In genomic region chr4:119836181-119836580, GRCm38 (mm10) we compare ENCODE assay signal across 21 mouse cellular contexts.
DNase-seq lines count a peak whose midpoint lies in the region; ATAC-seq and TF ChIP-seq lines count a peak whose summit lies in the region.
"Had no signal": no experiment of that assay in that cellular context is flagged by ENCODE, and none has a peak within 500 bp of the region (broad histone marks: within the 10 kb centered on the region; RNA-seq: fewer than 3 reads in every experiment).

No protein-coding gene starts in this region.

- no peaks in the 10 kb centered on the region for H3K36me3 ChIP-seq in heart, embryonic 16.5 days (ENCODE audit: control insufficient read depth, insufficient read depth)
- H3K36me3 ChIP-seq in liver, postnatal 0 days (replicated peaks; ENCODE audit: insufficient read depth, low read length) = no peaks in the 10 kb centered on the region
- H3K36me3 ChIP-seq in liver, embryonic 11.5 days (ENCODE audit: control insufficient read depth, insufficient read depth, low read length) = no peaks in the 10 kb centered on the region
- H3K36me3 ChIP-seq: embryonic facial prominence, embryonic 15.5 days; forebrain, embryonic 10.5 days; heart, embryonic 15.5 days; hindbrain, embryonic 10.5 days had no signal

- H3K27me3 ChIP-seq in heart, embryonic 16.5 days (ENCODE audit: control insufficient read depth, insufficient read depth, low read length) = no peaks in the 10 kb centered on the region
- no peaks in the 10 kb centered on the region for H3K27me3 ChIP-seq in liver, postnatal 0 days (ENCODE audit: insufficient read depth, low read length)
- no peaks in the 10 kb centered on the region; the same call in 1 of the 2 replicates for H3K27me3 ChIP-seq in liver, embryonic 11.5 days (replicated peaks; ENCODE audit: control insufficient read depth, insufficient read depth, low read length)
- H3K27me3 ChIP-seq: embryonic facial prominence, embryonic 15.5 days; heart, embryonic 15.5 days had no signal

- 53% methylated on average over 3 of the region's 3 CpGs for WGBS in heart, embryonic 16.5 days
- WGBS in liver, postnatal 0 days (ENCODE audit: insufficient replicate concordance) = 57% methylated on average over 3 of the region's 3 CpGs
- 60% methylated on average over 3 of the region's 3 CpGs for WGBS in liver, embryonic 11.5 days

- no peak overlapping the region for H3K4me2 ChIP-seq in heart, embryonic 16.5 days (ENCODE audit: low read depth, low read length)
- no peak overlapping the region for H3K4me2 ChIP-seq in liver, postnatal 0 days (ENCODE audit: low read depth, low read length)
- no peak overlapping the region for H3K4me2 ChIP-seq in liver, embryonic 11.5 days
- H3K4me2 ChIP-seq: embryonic facial prominence, embryonic 15.5 days; heart, embryonic 15.5 days; hindbrain, embryonic 14.5 days had no signal

- H3K9ac ChIP-seq in heart, embryonic 16.5 days (ENCODE audit: low read length) = no peak overlapping the region
- H3K9ac ChIP-seq in liver, postnatal 0 days (replicated peaks) = no peak overlapping the region
- no peak overlapping the region for H3K9ac ChIP-seq in liver, embryonic 11.5 days (ENCODE audit: low read depth, low read length)
- H3K9ac ChIP-seq: embryonic facial prominence, embryonic 15.5 days; heart, embryonic 15.5 days; hindbrain, embryonic 14.5 days had no signal

- H3K27ac ChIP-seq in heart, embryonic 16.5 days (ENCODE audit: low read length) = no peak overlapping the region
- H3K27ac ChIP-seq in liver, postnatal 0 days (ENCODE audit: low read depth) = no peak overlapping the region
- no peak overlapping the region for H3K27ac ChIP-seq in liver, embryonic 11.5 days (ENCODE audit: low read depth, low read length)
- H3K27ac ChIP-seq: embryonic facial prominence, embryonic 15.5 days; forebrain, embryonic 10.5 days; gastrocnemius, adult 2 months; heart, embryonic 15.5 days; hindbrain, embryonic 10.5 days; hindbrain, embryonic 14.5 days had no signal

- DNase-seq in heart, adult 11 months = peak; percentile 82
- DNase-seq in heart, postnatal 25 days (ENCODE audit: low spot score) = no peak
- no peak for DNase-seq in heart, postnatal 36 days
- DNase-seq in liver, postnatal 0 days = no peak
- DNase-seq in liver, embryonic 11.5 days (ENCODE audit: low spot score) = no peak
- peak; percentile 13 for DNase-seq in 3T3-L1 (ENCODE audit: low read depth, low spot score)
- DNase-seq: adrenal gland, postnatal 10 days; cerebellum, adult 11 months; cerebellum, adult 8-10 months; cerebellum, postnatal 14 days; embryo, embryonic 11 days; gastrocnemius, adult 2 months; gastrocnemius, postnatal 25 days had no signal

- H3K4me1 ChIP-seq in heart, embryonic 16.5 days (ENCODE audit: control insufficient read depth, insufficient read depth, low read length) = peaks cover 14% of the 10 kb centered on the region
- no peaks in the 10 kb centered on the region for H3K4me1 ChIP-seq in liver, postnatal 0 days (ENCODE audit: insufficient read depth)
- 0 out of 2 replicates have a peak, but pooled peaks cover 2% of the 10 kb centered on the region for H3K4me1 ChIP-seq in liver, embryonic 11.5 days (replicated peaks; ENCODE audit: control insufficient read depth, insufficient read depth, low read length)
- H3K4me1 ChIP-seq: embryonic facial prominence, embryonic 15.5 days; forebrain, embryonic 10.5 days had no signal

- H3K9me3 ChIP-seq in heart, embryonic 16.5 days (replicated peaks; ENCODE audit: control insufficient read depth, low read length) = no peaks in the 10 kb centered on the region
- no peaks in the 10 kb centered on the region for H3K9me3 ChIP-seq in liver, postnatal 0 days (ENCODE audit: low read length)
- no peaks in the 10 kb centered on the region for H3K9me3 ChIP-seq in liver, embryonic 11.5 days (ENCODE audit: control insufficient read depth, low read length)
- H3K9me3 ChIP-seq: embryonic facial prominence, embryonic 15.5 days; forebrain, embryonic 10.5 days; heart, embryonic 15.5 days; hindbrain, embryonic 10.5 days had no signal

- TF ChIP-seq CTCF in liver, postnatal 0 days (IDR thresholded peaks at IDR 0.05; ENCODE audit: low read depth) = no peak

- TF ChIP-seq EP300 in liver, postnatal 0 days (IDR thresholded peaks at IDR 0.05; ENCODE audit: low read depth) = no peak

- no peak overlapping the region for H3K4me3 ChIP-seq in heart, embryonic 16.5 days (ENCODE audit: low read length)
- no peak overlapping the region for H3K4me3 ChIP-seq in liver, postnatal 0 days (ENCODE audit: low read depth, low read length)
- H3K4me3 ChIP-seq in liver, embryonic 11.5 days (ENCODE audit: low read depth, low read length) = no peak overlapping the region
- H3K4me3 ChIP-seq: embryonic facial prominence, embryonic 15.5 days; erythroblast, embryonic 14.5 days; forebrain, embryonic 10.5 days; gastrocnemius, adult 2 months; heart, embryonic 15.5 days; hindbrain, embryonic 10.5 days had no signal

- intact Hi-C loops in heart, postnatal 25 days (cut with DNase I) = no loop called here
- intact Hi-C loops in heart, postnatal 36 days (cut with DNase I) = no loop called here

- peak; percentile 30; the same call in 1 of the 2 replicates for ATAC-seq in heart, embryonic 16.5 days (replicated peaks; ENCODE audit: extremely low read depth, insufficient read depth, low FRiP score)
- ATAC-seq in liver, postnatal 0 days = 0 out of 2 replicates have a peak, but pooled peaks have one; percentile 7
- no peak; the same call in 1 of the 2 replicates for ATAC-seq in liver, embryonic 11.5 days (replicated peaks; ENCODE audit: low FRiP score)
- ATAC-seq: forebrain, embryonic 14.5 days had no signal

Comparison
In these comparisons a context has a peak if more than half of its experiments do, and no peak if none do; other contexts are left out.
1. DNase-seq: peak in heart, adult 11 months (single experiment) and 3T3-L1 (single experiment); none in heart, postnatal 25 days (single experiment), heart, postnatal 36 days (0 of 2), liver, postnatal 0 days (single experiment) and liver, embryonic 11.5 days (single experiment).